Mouse (Mus musculus) urinary bladder, postnatal 4 days (tissue): ENCODE measurements around the gene Actr3.

Experiments used
- DNase-seq, 2 experiments: peaks; one replicate each; pipeline ENCODE4 v3.0.0; 2021 to 2022; ENCODE audit warnings: low spot score in 2 of 2

The Actr3 gene

GRCm38 (mm10) chr1:125435369-125436135 is at the start of gene Actr3:
Gene Actr3, minus strand, starts transcription at chr1:125435727.
- peak; percentile 99 to 100 for DNase-seq

GRCm38 (mm10) chr1:125482459-125483287 is 47.1 kb upstream of the Actr3 start:
- no peak for DNase-seq

DNA sequence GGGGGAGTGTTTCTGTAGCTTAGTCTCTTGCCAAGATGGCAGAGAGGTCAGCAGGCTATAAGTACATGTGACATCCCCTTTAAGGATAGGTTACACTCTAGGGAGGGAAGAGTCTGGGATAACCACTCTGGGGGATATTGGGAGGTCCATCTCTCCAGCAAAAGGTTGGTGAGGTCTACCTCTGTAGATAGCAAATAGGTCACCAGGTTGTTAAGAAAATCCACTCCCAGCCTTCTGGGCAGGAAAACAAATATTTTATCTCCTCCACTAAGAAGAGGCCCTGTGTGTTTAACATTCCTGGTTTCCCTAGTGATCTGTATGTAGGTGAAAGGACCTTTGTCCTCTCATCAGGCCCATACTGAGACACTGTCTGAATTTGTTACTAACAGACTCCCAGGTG is 46.3 kb upstream of the Actr3 start:
- DNase-seq, result no peak

DNA sequence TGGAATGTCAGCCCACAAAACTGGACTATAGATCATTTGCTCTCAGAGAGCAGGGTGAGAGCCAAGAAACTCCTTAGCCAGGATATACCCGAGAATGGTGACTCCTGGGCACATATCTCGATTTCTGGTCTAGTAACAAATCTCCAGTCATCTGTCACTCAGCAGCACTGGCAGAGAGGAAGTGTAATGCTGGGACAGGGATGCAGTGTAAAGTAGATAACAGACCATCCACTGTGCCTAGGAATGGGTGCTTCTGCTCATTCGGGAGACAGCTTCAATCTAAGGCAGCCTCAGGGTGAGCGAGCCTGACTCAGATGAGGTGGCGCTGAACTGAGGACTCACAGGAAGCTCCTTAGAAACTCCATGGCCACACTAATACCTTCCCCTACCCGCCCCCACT is 43.1 kb upstream of the Actr3 start:
- no peak for DNase-seq

DNA sequence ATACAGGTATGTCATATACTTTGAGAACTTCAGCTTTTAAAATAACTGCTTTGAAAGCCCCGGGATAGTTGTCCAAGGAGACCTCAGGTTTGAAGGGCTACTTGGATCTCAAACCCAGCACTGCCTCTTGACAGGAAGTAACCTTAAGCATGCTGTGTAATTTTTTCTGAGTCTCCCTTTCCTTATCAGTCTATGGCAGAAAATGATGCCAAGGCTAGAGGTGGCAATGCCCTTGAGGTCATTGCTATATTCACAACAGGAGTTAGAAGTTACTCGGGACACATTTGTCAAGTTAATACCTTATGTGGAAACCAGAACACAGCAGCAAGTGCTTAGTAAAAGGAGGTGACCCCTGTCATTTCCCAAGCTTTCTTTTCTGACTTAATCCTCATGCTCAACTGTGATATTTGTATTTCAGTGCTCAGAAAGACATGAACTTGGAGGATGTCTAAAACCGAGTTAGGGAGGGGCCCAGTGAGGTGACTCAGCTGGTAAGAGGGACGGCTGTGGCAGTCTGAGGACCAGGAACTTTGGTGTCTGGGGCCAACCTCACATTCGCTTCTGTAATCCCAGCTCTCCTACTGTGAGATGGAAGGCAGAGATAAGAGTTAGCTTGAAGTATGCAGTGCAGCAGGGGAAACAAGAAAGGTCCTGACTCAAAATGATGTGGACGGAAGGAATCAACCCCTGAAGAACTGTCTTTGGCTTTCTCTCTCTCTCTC is 40.6 kb upstream of the Actr3 start:
- no peak for DNase-seq

DNA sequence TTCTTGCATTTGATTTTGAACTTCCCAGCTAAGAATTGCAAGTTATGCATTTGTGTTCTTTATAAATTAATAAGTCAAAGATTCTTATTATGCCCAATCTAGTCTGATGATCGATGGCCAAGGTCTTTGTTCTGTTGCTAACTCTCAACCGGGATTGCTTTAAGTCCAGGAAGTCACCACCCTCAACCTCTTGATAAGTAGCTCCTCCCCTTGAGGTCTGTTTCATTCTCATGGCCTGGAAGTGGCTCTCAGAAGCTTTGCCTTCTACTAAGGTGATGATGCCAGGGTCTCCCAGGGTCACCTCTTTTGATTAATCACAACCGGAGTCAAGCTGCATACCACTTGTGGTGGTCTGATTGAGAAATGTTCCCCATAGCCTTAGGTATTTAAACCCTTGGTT is 38.3 kb upstream of the Actr3 start:
- DNase-seq, result no peak

DNA sequence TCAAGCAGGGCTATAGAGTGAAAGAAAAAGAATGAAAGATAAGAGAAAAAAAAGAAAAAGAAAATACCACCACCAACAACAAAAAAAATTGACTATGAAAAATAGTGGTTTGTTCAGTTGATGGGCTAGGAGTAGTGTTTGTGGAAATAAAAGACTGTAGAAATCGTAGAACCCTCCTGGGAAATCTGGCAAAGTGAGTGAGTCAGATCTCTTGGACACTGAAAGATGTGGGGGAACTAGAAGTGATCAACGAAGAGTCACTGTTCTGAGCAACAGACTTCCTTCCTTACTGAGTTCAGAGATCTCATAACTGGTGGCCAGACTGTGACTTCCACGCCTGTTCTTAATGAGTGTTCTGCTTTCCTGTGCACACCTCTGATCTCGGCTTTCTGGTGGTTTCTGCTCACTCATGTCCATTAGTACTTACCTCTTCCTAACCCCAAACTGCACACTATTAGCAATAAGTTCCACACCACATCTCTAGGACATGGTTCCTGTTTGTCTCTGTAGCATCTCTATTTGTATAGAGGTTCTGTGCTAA is 37.7 kb upstream of the Actr3 start:
- DNase-seq, result no peak

DNA sequence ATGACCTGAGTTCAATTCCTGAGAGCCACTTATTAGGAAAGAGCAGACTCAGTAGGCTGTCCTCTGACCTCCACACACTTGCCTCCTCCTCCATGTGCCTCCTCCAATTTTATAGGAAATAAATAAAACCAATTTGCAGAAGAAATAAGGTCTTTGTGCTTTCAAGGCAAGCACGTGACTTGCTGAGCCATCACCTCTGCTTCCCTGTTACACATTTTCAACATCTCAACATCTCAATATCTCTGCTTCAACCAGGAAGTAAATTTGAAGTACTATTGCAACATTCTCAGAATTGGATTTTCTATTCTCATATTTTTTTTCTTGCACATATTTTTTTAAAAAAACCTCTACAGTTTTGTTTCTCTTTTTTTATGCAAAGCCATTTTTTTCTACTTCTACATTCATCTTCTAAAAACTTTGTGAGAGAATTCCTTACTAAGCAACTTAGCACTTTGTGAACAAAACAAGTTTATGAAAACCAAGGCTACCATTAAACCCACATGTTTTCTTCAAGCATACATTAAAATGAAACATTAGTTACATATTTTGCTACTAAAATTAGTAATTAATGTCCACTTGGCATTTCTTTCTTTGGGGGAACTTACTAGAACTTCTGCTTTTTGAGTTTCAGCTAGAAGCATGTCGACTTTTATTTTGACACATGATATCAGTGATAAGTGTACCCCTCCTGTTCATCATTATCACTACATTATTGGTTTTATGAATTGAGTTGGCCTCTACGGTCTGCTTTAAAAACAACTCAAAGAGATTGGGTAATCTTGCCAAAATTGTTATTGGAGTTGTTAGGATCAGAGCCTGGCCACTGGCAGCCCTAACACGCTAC is 35.5 kb upstream of the Actr3 start:
- no peak for DNase-seq

- DNase-seq, result no peak
These were observed 32.4 kb upstream of the Actr3 start for GRCm38 (mm10) chr1:125467936-125468335.

DNA sequence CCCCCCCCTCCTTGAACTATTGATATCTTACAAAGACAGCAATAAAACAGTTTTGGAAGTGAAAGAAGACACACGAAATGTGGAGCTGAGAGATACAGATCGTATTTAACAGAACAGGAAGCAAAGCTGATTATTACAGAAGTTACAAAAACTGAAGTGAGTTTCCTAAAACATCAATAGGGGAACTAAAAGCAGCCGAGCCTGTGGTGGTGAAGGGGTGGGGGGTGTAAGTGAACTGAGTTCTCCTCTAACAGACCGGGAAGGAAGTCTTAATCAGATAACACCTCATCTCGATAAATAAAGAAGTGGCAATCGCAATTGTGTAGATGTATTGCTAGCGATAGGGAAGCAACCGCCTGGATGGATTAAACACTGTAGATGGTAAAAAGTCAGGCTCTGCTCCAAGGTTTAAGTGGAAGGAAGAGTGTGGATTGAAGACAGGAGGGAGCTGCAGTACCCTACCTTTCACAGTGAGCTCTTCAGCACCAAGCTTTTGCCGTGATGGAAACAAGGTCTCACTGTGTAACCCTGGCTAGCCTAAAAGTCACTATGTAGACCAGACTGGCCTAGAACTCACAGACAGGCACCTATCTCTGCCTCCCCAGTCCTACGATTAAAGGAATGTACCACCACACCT is 31.2 kb upstream of the Actr3 start:
- DNase-seq, result no peak

GRCm38 (mm10) chr1:125464011-125464410 is 28.5 kb upstream of the Actr3 start:
- DNase-seq, result no peak

GRCm38 (mm10) chr1:125463349-125463748 is 27.8 kb upstream of the Actr3 start:
- DNase-seq, result no peak

- no peak for DNase-seq
These were observed 27.4 kb upstream of the Actr3 start for GRCm38 (mm10) chr1:125462917-125463316.

DNA sequence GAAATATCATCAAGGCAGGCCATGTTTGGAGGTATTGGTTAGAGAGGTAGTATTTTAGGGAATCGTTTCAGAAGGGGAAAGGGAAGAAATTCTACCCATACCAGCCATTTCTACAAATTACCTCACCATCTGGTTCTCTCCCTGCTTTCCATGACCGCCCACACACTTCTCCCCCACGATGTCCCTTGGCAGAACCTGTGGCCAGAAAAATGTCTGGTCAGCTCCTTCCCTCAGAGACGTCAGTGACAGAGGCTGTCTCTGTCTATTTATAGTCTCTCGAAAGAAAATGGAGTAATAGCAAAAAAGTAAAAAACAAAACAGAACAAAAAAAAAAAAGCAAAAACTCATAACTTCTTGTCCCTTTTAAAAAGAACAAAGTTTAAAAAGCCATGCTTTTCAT is 23.0 kb upstream of the Actr3 start:
- no peak for DNase-seq

GRCm38 (mm10) chr1:125455128-125455527 is 19.6 kb upstream of the Actr3 start:
- no peak for DNase-seq

- no peak for DNase-seq
These were observed 14.9 kb upstream of the Actr3 start for GRCm38 (mm10) chr1:125450282-125451000.

GRCm38 (mm10) chr1:125447926-125448325 is 12.4 kb upstream of the Actr3 start:
- no peak for DNase-seq

GRCm38 (mm10) chr1:125441679-125442078 is 6.2 kb upstream of the Actr3 start:
- DNase-seq, result no peak

DNA sequence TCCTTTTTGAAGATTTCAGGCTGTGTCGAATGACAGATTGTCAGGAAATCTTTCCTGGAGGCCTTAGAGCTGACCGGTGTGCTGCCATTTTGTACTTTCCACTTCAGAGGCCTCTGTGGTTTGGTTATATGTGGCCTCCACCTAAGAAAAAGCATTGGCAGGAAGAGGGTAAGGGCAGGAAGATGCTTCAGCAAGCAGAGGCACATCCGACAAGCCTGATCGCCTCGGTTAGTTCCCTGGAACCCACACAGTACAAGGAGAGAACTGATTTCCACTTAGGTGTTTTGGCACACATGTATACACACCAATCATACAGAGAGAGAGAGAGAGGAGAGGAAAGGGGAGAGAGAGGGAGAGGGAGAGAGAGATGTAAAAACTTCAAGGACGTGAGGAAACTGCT is 5.7 kb upstream of the Actr3 start:
- DNase-seq, result no peak

DNA sequence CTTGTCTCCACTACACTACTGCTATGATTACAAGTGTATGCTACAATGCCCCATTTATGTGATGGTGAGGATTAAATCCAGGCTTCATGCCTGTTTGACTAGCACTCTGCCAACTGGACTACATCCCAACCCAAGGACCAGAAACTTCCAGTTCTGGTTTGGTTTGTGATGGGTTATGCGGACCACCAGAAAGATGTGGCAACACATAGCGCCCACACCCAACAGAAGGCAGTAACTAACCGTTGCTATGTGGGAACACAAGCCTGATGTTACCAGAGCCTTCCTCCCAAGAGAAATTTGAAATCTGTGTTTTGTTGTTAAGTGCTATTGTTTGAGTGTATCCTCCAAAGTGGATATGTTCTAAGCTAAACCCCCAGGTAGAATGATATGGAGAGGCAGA is 4.0 kb upstream of the Actr3 start:
- DNase-seq, result no peak
